Mouse (Mus musculus) kidney, adult 2 months (tissue): ENCODE results near the gene Gngt2.

ENCODE experiments used
- CTCF ChIP-seq: fragments of 200-500 bp; conservative IDR thresholded peaks from 2 replicates; pipeline ENCODE4 v1.5.1; 2011; ENCODE audit warnings: low read depth, mild to moderate bottlenecking, control low read depth, low read length, moderate library complexity, mixed read lengths; ENCODE audit not compliant: insufficient read depth, insufficient read length
- POLR2A ChIP-seq: fragments of 200-500 bp; IDR thresholded peaks from one replicate; pipeline ENCODE4 v1.6.1; 2011; ENCODE audit warnings: low read depth, low read length, control low read depth

GRCm38 (mm10) chr11:95791787-95792186 is 45.2 kb upstream of the Gngt2 start:
- no peak for TF ChIP-seq CTCF
- no peak for TF ChIP-seq POLR2A
